Mouse (Mus musculus) forebrain, postnatal 0 days (tissue): Measurements from ENCODE around the gene Nfia. TPM values are rescaled to one million over a fixed set of nuclear protein-coding genes. Genes with fewer than 3 reads are reported as not detected.

ENCODE experiments used
- ATAC-seq: fragments of 200-750 bp; cut with Nextera tagmentation; 2 replicates; pipeline ENCODE4 v1.8.0; 2017; ENCODE audit warnings: mild to moderate bottlenecking, moderate library complexity
- DNase-seq: peaks from one replicate; pipeline ENCODE4 v3.0.0-alpha.2; 2015
- H3K27ac ChIP-seq: fragments of 300-500 bp; sonication (generic); 2 replicates; pipeline ENCODE4 v1.5.1; 2014; ENCODE audit warnings: low read depth, mild to moderate bottlenecking, antibody characterized with exemption, low read length, moderate library complexity, mixed read lengths
- H3K27me3 ChIP-seq: fragments of 300-500 bp; sonication (generic); 2 replicates; pipeline ENCODE4 v1.6.1; 2014; ENCODE audit warnings: mild to moderate bottlenecking, low read length, mixed read lengths; ENCODE audit not compliant: insufficient read depth
- H3K36me3 ChIP-seq: fragments of 300-500 bp; sonication (generic); 2 replicates; pipeline ENCODE4 v1.6.1; 2014; ENCODE audit warnings: mild to moderate bottlenecking, moderate library complexity; ENCODE audit not compliant: insufficient read depth
- H3K4me1 ChIP-seq: fragments of 300-500 bp; sonication (generic); 2 replicates; pipeline ENCODE4 v1.6.1; 2014; ENCODE audit warnings: antibody characterized with exemption; ENCODE audit not compliant: insufficient read depth
- H3K4me2 ChIP-seq: fragments of 300-500 bp; sonication (generic); 2 replicates; pipeline ENCODE4 v1.6.1; 2014; ENCODE audit warnings: low read depth, mild to moderate bottlenecking, moderate library complexity
- H3K4me3 ChIP-seq: fragments of 300-500 bp; sonication (generic); 2 replicates; pipeline ENCODE4 v1.5.1; 2014; ENCODE audit warnings: low read depth, low read length, mixed read lengths
- H3K9ac ChIP-seq: fragments of 300-500 bp; sonication (generic); 2 replicates; pipeline ENCODE4 v1.6.1; 2014; ENCODE audit warnings: mild to moderate bottlenecking
- H3K9me3 ChIP-seq: fragments of 300-500 bp; sonication (generic); 2 replicates; pipeline ENCODE4 v1.6.1; 2016; ENCODE audit warnings: low read length
- CTCF ChIP-seq: sonication (generic); IDR thresholded peaks from 2 replicates; pipeline ENCODE4 v1.5.1; 2016; ENCODE audit warnings: antibody characterized with exemption, control low read depth, low read depth
- WGBS: fragments of 180-500 bp; shearing (Covaris S2); extraction: QIAGEN DNeasy Blood & Tissue Kit; methylation state at CpG from one replicate; pipeline ENCODE4 v1.1.7; 2014; 5-methylcytosine and 5-hydroxymethylcytosine counted together
- polyA plus RNA-seq: library from polyadenylated mRNA; unstranded; fragments of >200 nt; fragmentation: Nextera tagmentation; extraction: Ambion mirVana; gene quantifications from 2 replicates; pipeline ENCODE4 v1.2.1, GENCODE M21; 2015
- total RNA-seq: library from RNA; depleted of rRNA; stranded (reverse); fragments of >200 nt; gene quantifications from 2 replicates; pipeline ENCODE4 v1.2.3, GENCODE M21; 2014

The Nfia gene
- total and polyA plus RNA-seq, 2 experiments from 2014 or later = 44.1 to 57.5 TPM

GRCm38 (mm10) chr4:97974037-97974436 lies 201.5 kb downstream of the Nfia start:
- H3K9ac ChIP-seq = no peak overlapping the region
- H3K4me1 ChIP-seq = no peaks in the 10 kb centered on the region
- H3K27me3 ChIP-seq = no peaks in the 10 kb centered on the region
- TF ChIP-seq CTCF = no peak
- no peak overlapping the region for H3K27ac ChIP-seq
- H3K4me3 ChIP-seq = no peak overlapping the region
- no peak for DNase-seq
- no peak overlapping the region for H3K4me2 ChIP-seq
- ATAC-seq = no peak
- H3K9me3 ChIP-seq = no peaks in the 10 kb centered on the region
- 81% methylated on average over 6 of the region's 6 CpGs for WGBS
- no peaks in the 10 kb centered on the region for H3K36me3 ChIP-seq

- WGBS = 55% methylated on average over 5 of the region's 5 CpGs
- no peaks in the 10 kb centered on the region for H3K9me3 ChIP-seq
- no peak for TF ChIP-seq CTCF
Observed at GRCm38 (mm10) chr4:97976891-97977290, 204.4 kb downstream of the Nfia start.

GRCm38 (mm10) chr4:97984361-97984760 lies 211.8 kb downstream of the Nfia start:
- H3K4me1 ChIP-seq = no peaks in the 10 kb centered on the region
- DNase-seq (no peak), ATAC-seq (no peak)
- H3K27me3 ChIP-seq = no peaks in the 10 kb centered on the region
- H3K4me3 ChIP-seq = no peak overlapping the region
- TF ChIP-seq CTCF = no peak
- no peaks in the 10 kb centered on the region for H3K9me3 ChIP-seq
- no peak overlapping the region for H3K27ac ChIP-seq
- WGBS = 86% methylated on average over 2 of the region's 2 CpGs
- H3K4me2 ChIP-seq = no peak overlapping the region
- H3K9ac ChIP-seq = no peak overlapping the region
- H3K36me3 ChIP-seq = no peaks in the 10 kb centered on the region

More at GRCm38 (mm10) chr4:97976891-97977290, 204.4 kb downstream of the Nfia start:
- Histone ChIP-seq H3K27me3 (no peaks in the 10 kb centered on the region), H3K27ac (no peak overlapping the region), H3K4me1 (no peaks in the 10 kb centered on the region), H3K4me2 (no peak overlapping the region), H3K4me3 (no peak overlapping the region), H3K9ac (no peak overlapping the region), H3K36me3 (no peaks in the 10 kb centered on the region)
- no peak for DNase-seq
- ATAC-seq = no peak

GRCm38 (mm10) chr4:97986056-97986734 lies 213.7 kb downstream of the Nfia start:
- 94% methylated on average over 1 of the region's 1 CpGs for WGBS
- Histone ChIP-seq H3K4me2 (no peak overlapping the region), H3K36me3 (no peaks in the 10 kb centered on the region), H3K27ac (no peak overlapping the region), H3K4me1 (no peaks in the 10 kb centered on the region), H3K9me3 (no peaks in the 10 kb centered on the region), H3K9ac (no peak overlapping the region), H3K27me3 (no peaks in the 10 kb centered on the region), H3K4me3 (no peak overlapping the region)
- no peak for TF ChIP-seq CTCF
- ATAC-seq (no peak), DNase-seq (no peak)

GRCm38 (mm10) chr4:97986735-97987075 lies 214.2 kb downstream of the Nfia start:
- H3K4me3 ChIP-seq = no peak overlapping the region
- H3K4me2 ChIP-seq = no peak overlapping the region
- 89% methylated on average over 4 of the region's 4 CpGs for WGBS
- H3K27me3 ChIP-seq = no peaks in the 10 kb centered on the region
- no peaks in the 10 kb centered on the region for H3K9me3 ChIP-seq
- no peaks in the 10 kb centered on the region for H3K36me3 ChIP-seq
- no peaks in the 10 kb centered on the region for H3K4me1 ChIP-seq
- no peak overlapping the region for H3K9ac ChIP-seq
- H3K27ac ChIP-seq = no peak overlapping the region
- ATAC-seq = no peak
- no peak for TF ChIP-seq CTCF
- no peak for DNase-seq

DNA sequence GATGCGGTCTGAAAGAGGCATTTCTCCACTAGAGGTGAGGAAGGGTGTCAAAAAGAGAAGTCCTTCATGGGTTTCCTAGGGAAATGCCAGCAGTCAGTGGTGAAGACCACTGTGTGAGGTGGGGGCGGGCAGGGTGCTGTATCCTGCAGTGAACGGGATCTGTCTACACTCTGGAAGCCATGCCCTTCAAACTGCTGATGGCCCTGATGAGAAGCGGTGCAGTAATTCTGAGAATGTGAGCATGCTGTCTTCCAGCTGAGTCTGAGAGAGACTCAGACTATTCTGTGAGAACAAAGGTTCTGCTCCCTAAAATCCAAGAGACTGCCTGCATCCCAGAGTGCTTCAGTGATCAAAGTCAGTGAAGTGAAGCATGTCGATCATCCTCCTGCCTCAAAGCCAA lies 216.2 kb downstream of the Nfia start:
- 47% methylated on average over 5 of the region's 5 CpGs for WGBS
- Histone ChIP-seq H3K9ac (no peak overlapping the region), H3K27ac (no peak overlapping the region), H3K27me3 (no peaks in the 10 kb centered on the region), H3K9me3 (no peaks in the 10 kb centered on the region), H3K36me3 (no peaks in the 10 kb centered on the region), H3K4me3 (no peak overlapping the region), H3K4me1 (no peaks in the 10 kb centered on the region), H3K4me2 (no peak overlapping the region)
- ATAC-seq (no peak), DNase-seq (no peak)
- no peak for TF ChIP-seq CTCF

GRCm38 (mm10) chr4:97990431-97990830 lies 217.9 kb downstream of the Nfia start:
- Histone ChIP-seq H3K4me3 (no peak overlapping the region), H3K27me3 (no peaks in the 10 kb centered on the region), H3K9ac (no peak overlapping the region), H3K27ac (no peak overlapping the region), H3K4me1 (no peaks in the 10 kb centered on the region), H3K36me3 (no peaks in the 10 kb centered on the region), H3K9me3 (no peaks in the 10 kb centered on the region), H3K4me2 (no peak overlapping the region)
- no peak for TF ChIP-seq CTCF
- ATAC-seq = no peak
- no peak for DNase-seq
- 80% methylated on average over 5 of the region's 5 CpGs for WGBS

GRCm38 (mm10) chr4:97991395-97991794 lies 218.9 kb downstream of the Nfia start:
- ATAC-seq (no peak), DNase-seq (no peak)
- Histone ChIP-seq H3K9ac (no peak overlapping the region), H3K4me3 (no peak overlapping the region), H3K9me3 (no peaks in the 10 kb centered on the region), H3K4me1 (no peaks in the 10 kb centered on the region), H3K27ac (no peak overlapping the region), H3K4me2 (no peak overlapping the region), H3K36me3 (no peaks in the 10 kb centered on the region), H3K27me3 (no peaks in the 10 kb centered on the region)
- TF ChIP-seq CTCF = no peak
- 85% methylated on average over 11 of the region's 11 CpGs for WGBS
